Mouse (Mus musculus): Measurements from ENCODE around the gene Glis2. TPM values are rescaled to one million over a fixed set of nuclear protein-coding genes. Genes with fewer than 3 reads are reported as not detected.
"Not testable (repeated sequence)": the region's sequence is repeated elsewhere in the genome, so short reads cannot be mapped to it uniquely, and the experiment has no call there.

Glis2 gene
- polyA plus RNA-seq, 1 experiment from 2014 or later = 34.9 TPM

DNA sequence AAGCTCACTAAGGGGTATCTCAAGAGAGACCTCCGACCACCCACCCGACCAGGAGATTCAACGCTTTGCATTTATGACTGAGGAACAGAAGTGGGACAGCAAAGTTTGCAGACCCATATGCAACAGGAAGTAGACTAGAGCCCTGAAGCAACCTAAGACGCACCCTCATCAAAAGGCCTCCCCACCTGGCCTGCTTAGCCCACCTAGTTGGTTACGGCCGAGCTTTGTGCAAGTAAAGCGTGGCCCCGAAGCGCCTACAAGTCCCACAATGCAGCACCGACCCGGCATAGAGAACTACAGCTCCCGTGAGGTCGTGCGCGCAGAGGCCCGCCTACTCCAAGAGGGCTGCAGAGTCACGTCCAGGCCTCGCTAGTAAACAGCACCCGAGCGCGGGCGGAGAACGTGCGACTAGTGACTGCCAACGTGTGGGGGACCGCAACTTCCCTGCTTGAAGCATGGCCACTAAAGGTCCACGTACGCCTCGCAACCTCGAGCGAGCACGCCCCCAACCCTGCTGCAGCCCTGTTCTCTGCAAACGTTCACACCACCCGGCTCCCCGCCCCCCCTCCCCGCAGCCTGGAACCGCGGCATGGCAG lies 36.0 kb upstream of the Glis2 start:
- H3K27me3 ChIP-seq = no peaks in the 10 kb centered on the region
- H3K27ac ChIP-seq = peak overlapping the region; percentile 96
- peak; percentile 82 for ATAC-seq (ENCODE audit: insufficient number of reproducible peaks, low FRiP score, low TSS enrichment, low read depth)
- peak overlapping the region; percentile 56 for H3K9ac ChIP-seq
- no peaks in the 10 kb centered on the region for H3K9me3 ChIP-seq
- H3K4me1 ChIP-seq = peaks cover 32% of the 10 kb centered on the region
- 0 out of 2 replicates have a peak, but pooled peaks cover 9% of the 10 kb centered on the region for H3K36me3 ChIP-seq
- peak overlapping the region; percentile 88 for H3K4me2 ChIP-seq
- peak overlapping the region; percentile 74 for H3K4me3 ChIP-seq
- WGBS = under 1% methylated on average over 38 of the region's 38 CpGs

GRCm38 (mm10) chr16:4558980-4559631 lies 35.4 kb upstream of the Glis2 start:
- Histone ChIP-seq H3K27me3 (no peaks in the 10 kb centered on the region), H3K4me3 (peak overlapping the region; percentile 74), H3K9ac (peak overlapping the region; percentile 56), H3K4me2 (peak overlapping the region; percentile 88), H3K4me1 (peaks cover 28% of the 10 kb centered on the region), H3K27ac (peak overlapping the region; percentile 96), H3K9me3 (no peaks in the 10 kb centered on the region), H3K36me3 (0 out of 2 replicates have a peak, but pooled peaks cover 9% of the 10 kb centered on the region)
- ATAC-seq (ENCODE audit: insufficient number of reproducible peaks, low FRiP score, low TSS enrichment, low read depth) = peak; percentile 11
- WGBS = under 1% methylated on average over 43 of the region's 43 CpGs

DNA sequence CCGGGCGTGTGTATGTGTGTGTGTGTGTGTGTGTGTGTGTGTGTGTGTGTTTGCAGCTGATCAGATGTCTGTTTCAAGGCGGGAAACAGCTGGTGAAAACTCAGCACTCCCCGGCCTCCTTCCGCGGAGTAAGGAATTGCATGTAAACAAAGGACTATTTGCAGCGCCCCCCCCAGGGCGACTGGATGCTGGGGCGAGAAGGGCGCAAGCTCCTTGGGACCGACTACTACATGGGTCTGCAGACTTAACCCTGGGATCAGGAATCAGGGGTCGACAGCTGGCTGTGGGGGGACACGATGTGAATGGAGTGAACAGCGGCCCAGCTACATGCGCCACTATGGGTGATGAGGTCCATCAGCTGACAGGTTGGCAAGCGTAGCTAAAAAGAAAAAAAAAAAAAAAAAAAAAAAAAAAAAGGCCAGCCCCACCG lies 34.8 kb upstream of the Glis2 start, which contains the start of gene Tfap4:
Tfap4 (minus strand) TSS at position 140 of the 430 bp plus-strand sequence.
- H3K9me3 ChIP-seq = no peaks in the 10 kb centered on the region
- 0 out of 2 replicates have a peak, but pooled peaks cover 9% of the 10 kb centered on the region for H3K36me3 ChIP-seq
- peak within 1 kb of the TSS; percentile 56 for H3K9ac ChIP-seq
- peak within 1 kb of the TSS; percentile 74 for H3K4me3 ChIP-seq
- peak within 1 kb of the TSS; percentile 96 for H3K27ac ChIP-seq
- 0% methylated on average over 17 of the region's 17 CpGs for WGBS
- peak; percentile 35 for ATAC-seq (ENCODE audit: insufficient number of reproducible peaks, low FRiP score, low TSS enrichment, low read depth)
- no peaks in the 10 kb centered on the region for H3K27me3 ChIP-seq
- peaks cover 25% of the 10 kb centered on the region for H3K4me1 ChIP-seq
- H3K4me2 ChIP-seq = peak within 1 kb of the TSS; percentile 88

- Histone ChIP-seq H3K27me3 (no peaks in the 10 kb centered on the region), H3K9ac (peak overlapping the region; percentile 56; the same call in 1 of the 2 replicates), H3K27ac (peak overlapping the region; percentile 96), H3K36me3 (0 out of 2 replicates have a peak, but pooled peaks cover 7% of the 10 kb centered on the region), H3K4me3 (peak overlapping the region; percentile 74), H3K4me1 (peaks cover 25% of the 10 kb centered on the region), H3K9me3 (no peaks in the 10 kb centered on the region), H3K4me2 (peak overlapping the region; percentile 88)
- ATAC-seq (ENCODE audit: insufficient number of reproducible peaks, low FRiP score, low TSS enrichment, low read depth) = peak; percentile 50
- under 1% methylated on average over 40 of the region's 43 CpGs for WGBS
Measured at GRCm38 (mm10) chr16:4560145-4560952, 34.2 kb upstream of the Glis2 start.

- Histone ChIP-seq H3K9ac (no peak overlapping the region), H3K27me3 (no peaks in the 10 kb centered on the region), H3K36me3 (no peaks in the 10 kb centered on the region), H3K9me3 (no peaks in the 10 kb centered on the region), H3K4me1 (peaks cover 9% of the 10 kb centered on the region), H3K27ac (no peak overlapping the region), H3K4me3 (no peak overlapping the region), H3K4me2 (no peak overlapping the region)
- ATAC-seq (ENCODE audit: insufficient number of reproducible peaks, low FRiP score, low TSS enrichment, low read depth) = no peak
- 22% methylated on average over 4 of the region's 4 CpGs for WGBS
Measured at GRCm38 (mm10) chr16:4567912-4568311, 26.6 kb upstream of the Glis2 start.

DNA sequence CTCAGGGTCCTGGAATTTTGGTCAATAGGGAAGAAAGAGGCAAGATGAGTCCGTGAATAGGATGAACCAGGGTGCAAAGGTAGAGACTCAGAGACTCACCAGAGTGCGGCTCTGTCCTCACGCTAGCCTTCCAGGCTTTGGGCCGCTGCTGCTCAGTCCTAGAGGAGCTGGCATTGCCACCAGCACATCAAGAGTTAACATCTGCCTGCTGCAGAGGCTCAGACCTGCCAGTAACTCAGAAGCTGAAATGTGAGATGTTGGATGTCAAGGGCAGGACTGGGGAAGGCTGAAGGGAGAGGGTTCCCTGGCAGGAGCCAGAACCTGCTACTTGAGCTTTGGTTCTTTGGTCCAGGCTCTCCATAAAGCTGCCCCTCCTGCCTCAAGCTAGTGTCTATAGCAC lies 23.8 kb upstream of the Glis2 start:
- Histone ChIP-seq H3K4me3 (no peak overlapping the region), H3K27ac (peak overlapping the region; percentile 47; the same call in 1 of the 2 replicates), H3K9ac (no peak overlapping the region), H3K36me3 (no peaks in the 10 kb centered on the region), H3K4me2 (no peak overlapping the region), H3K27me3 (no peaks in the 10 kb centered on the region), H3K4me1 (peaks cover 9% of the 10 kb centered on the region), H3K9me3 (no peaks in the 10 kb centered on the region)
- no peak for ATAC-seq (ENCODE audit: insufficient number of reproducible peaks, low FRiP score, low TSS enrichment, low read depth)
- 40% methylated on average over 4 of the region's 4 CpGs for WGBS

- Histone ChIP-seq H3K4me1 (peaks cover 7% of the 10 kb centered on the region), H3K9me3 (no peaks in the 10 kb centered on the region), H3K9ac (no peak overlapping the region), H3K4me2 (no peak overlapping the region), H3K4me3 (no peak overlapping the region), H3K27me3 (no peaks in the 10 kb centered on the region), H3K27ac (no peak overlapping the region), H3K36me3 (no peaks in the 10 kb centered on the region)
- no peak for ATAC-seq (ENCODE audit: insufficient number of reproducible peaks, low FRiP score, low TSS enrichment, low read depth)
- WGBS = 22% methylated on average over 2 of the region's 2 CpGs
Measured at GRCm38 (mm10) chr16:4576038-4576437, 18.5 kb upstream of the Glis2 start.

DNA sequence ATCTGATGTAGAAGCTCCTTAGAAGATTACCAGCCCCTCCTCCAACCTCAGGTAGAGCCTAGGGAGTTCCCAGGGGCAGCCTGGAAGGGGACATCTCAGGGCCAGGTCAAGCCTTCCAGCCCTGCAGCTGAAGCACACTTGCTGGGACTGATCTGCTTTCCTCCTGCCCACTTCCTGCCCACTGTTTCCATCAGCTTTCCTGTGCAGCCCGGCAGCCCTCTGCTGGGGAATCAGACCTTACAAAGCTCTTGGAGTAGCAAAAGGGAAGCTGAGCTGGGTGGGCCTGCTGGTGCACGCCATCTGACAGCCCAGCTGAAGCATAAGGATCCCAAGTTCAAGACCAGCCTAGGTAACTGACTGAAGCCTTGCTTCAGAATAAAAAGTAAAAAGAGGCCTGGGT lies 17.6 kb upstream of the Glis2 start:
- WGBS = 47% methylated on average over 2 of the region's 2 CpGs
- Histone ChIP-seq H3K27ac (no peak overlapping the region), H3K4me2 (no peak overlapping the region), H3K4me3 (no peak overlapping the region), H3K9me3 (no peaks in the 10 kb centered on the region), H3K4me1 (0 out of 2 replicates have a peak, but pooled peaks cover 5% of the 10 kb centered on the region), H3K27me3 (no peaks in the 10 kb centered on the region), H3K36me3 (no peaks in the 10 kb centered on the region), H3K9ac (no peak overlapping the region)
- ATAC-seq (ENCODE audit: insufficient number of reproducible peaks, low FRiP score, low TSS enrichment, low read depth) = no peak

GRCm38 (mm10) chr16:4578630-4579029 lies 15.9 kb upstream of the Glis2 start:
- Histone ChIP-seq H3K4me1 (0 out of 2 replicates have a peak, but pooled peaks cover 5% of the 10 kb centered on the region), H3K4me3 (no peak overlapping the region), H3K9me3 (no peaks in the 10 kb centered on the region), H3K27ac (no peak overlapping the region), H3K4me2 (no peak overlapping the region), H3K36me3 (no peaks in the 10 kb centered on the region), H3K9ac (no peak overlapping the region), H3K27me3 (no peaks in the 10 kb centered on the region)
- 52% methylated on average over 7 of the region's 7 CpGs for WGBS
- no peak for ATAC-seq (ENCODE audit: insufficient number of reproducible peaks, low FRiP score, low TSS enrichment, low read depth)

DNA sequence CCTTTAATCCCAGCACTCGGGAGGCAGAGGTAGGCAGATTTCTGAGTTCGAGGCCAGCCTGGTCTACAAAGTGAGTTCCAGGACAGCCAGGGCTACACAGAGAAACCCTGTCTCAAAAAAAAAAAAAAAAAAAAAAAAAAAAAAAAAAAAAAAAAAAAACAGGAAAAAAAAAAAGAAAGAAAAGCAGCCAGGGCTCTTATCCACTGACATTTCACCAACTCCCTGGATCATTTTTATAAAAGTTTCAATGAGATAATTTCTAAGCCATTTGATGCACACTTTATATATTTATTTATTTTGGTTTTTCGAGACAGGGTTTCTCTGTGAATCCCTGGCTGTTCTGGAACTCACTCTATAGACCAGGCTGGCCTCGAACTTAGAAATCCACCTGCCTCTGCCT lies 13.3 kb upstream of the Glis2 start:
- not testable (repeated sequence) for H3K36me3 ChIP-seq; H3K9me3 ChIP-seq; H3K27ac ChIP-seq; ATAC-seq (ENCODE audit: insufficient number of reproducible peaks, low FRiP score, low TSS enrichment, low read depth); H3K4me2 ChIP-seq; H3K4me1 ChIP-seq; H3K27me3 ChIP-seq; H3K4me3 ChIP-seq; H3K9ac ChIP-seq
- 91% methylated on average over 3 of the region's 4 CpGs for WGBS

GRCm38 (mm10) chr16:4583807-4584206 lies 10.7 kb upstream of the Glis2 start:
- H3K4me3 ChIP-seq = no peak overlapping the region
- no peaks in the 10 kb centered on the region for H3K27me3 ChIP-seq
- H3K9ac ChIP-seq = no peak overlapping the region
- no peak overlapping the region for H3K4me2 ChIP-seq
- no peaks in the 10 kb centered on the region for H3K36me3 ChIP-seq
- H3K4me1 ChIP-seq = peaks cover 22% of the 10 kb centered on the region
- no peak overlapping the region for H3K27ac ChIP-seq
- WGBS = 81% methylated on average over 3 of the region's 3 CpGs
- no peaks in the 10 kb centered on the region for H3K9me3 ChIP-seq
- no peak for ATAC-seq (ENCODE audit: insufficient number of reproducible peaks, low FRiP score, low TSS enrichment, low read depth)

DNA sequence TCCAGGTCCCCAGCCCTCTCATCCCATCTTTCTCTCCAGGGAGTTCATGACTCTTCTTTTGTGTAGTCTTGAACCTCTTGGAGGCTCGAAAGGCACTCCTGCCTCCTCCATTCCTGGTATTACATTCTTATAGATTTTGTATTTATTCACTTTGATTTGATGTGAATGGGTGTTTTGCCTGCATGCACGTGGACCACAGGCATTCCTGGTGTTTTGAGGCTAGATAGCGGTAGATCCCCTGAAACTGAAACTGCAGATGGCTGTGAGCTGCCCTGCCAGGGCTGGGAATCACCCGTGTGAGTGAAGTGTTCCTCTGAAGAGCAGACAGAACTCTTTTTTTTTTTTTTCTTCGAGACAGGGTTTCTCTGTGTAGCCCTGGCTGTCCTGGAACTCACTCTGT lies 10.1 kb upstream of the Glis2 start:
- Histone ChIP-seq H3K9me3 (no peaks in the 10 kb centered on the region), H3K27ac (no peak overlapping the region), H3K4me1 (peaks cover 22% of the 10 kb centered on the region), H3K27me3 (no peaks in the 10 kb centered on the region), H3K4me2 (no peak overlapping the region), H3K9ac (no peak overlapping the region), H3K4me3 (no peak overlapping the region), H3K36me3 (no peaks in the 10 kb centered on the region)
- ATAC-seq (ENCODE audit: insufficient number of reproducible peaks, low FRiP score, low TSS enrichment, low read depth) = no peak
- WGBS = 75% methylated on average over 5 of the region's 5 CpGs
